Comparison of ENCODE assay signal across 20 mouse cellular contexts in the genomic region with DNA sequence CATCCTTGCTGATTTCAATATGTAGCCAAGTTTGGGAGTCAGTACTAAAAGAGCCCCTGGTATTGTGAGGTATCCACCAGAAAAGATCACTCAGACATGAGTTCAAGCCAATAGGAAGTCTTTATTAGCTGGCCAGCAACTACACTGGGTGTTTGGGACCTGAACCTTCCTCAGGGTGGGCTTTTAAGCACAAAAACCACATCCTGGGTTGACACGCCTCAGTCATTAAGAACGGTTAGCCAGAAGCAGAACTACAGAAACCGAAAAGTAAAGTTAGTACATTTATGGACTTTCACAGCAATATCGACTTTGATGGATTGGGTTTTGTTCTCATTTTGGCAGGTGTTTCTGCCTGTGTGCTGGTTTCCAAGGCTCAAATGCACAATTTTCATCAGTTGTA.
"Had no signal": no experiment of that assay in that cellular context is flagged by ENCODE, and none has a peak within 500 bp of the region (broad histone marks: within the 10 kb centered on the region; RNA-seq: fewer than 3 reads in every experiment).

No protein-coding gene starts in this region.

- H3K4me1 ChIP-seq: lung, embryonic 15.5 days; neural tube, embryonic 12.5 days; neural tube, embryonic 15.5 days had no signal

- H3K27ac ChIP-seq: kidney, postnatal 0 days; left cerebral cortex, adult 2 months; liver, embryonic 14.5 days; lung, embryonic 15.5 days; macrophage; neural tube, embryonic 12.5 days; neural tube, embryonic 15.5 days; stomach, postnatal 0 days had no signal

- DNase-seq: kidney, adult 18-20 months; kidney, postnatal 25 days; layer of hippocampus, postnatal 36 days; lung, adult 18-20 months; lung, postnatal 14 days; midbrain, embryonic 14.5 days; retina, postnatal 1 day; right cerebral cortex, postnatal 25 days; thymus, adult 2 months; thymus, postnatal 25 days had no signal

- H3K36me3 ChIP-seq: lung, embryonic 15.5 days; neural tube, embryonic 12.5 days; neural tube, embryonic 15.5 days had no signal

- H3K4me3 ChIP-seq: left cerebral cortex, adult 2 months; lung, embryonic 15.5 days; neural tube, embryonic 12.5 days; neural tube, embryonic 15.5 days had no signal

- ATAC-seq: inflammation-experienced regulatory T-cells, adult 6 months; intestine, embryonic 16.5 days had no signal

- H3K27me3 ChIP-seq: lung, embryonic 15.5 days; neural tube, embryonic 12.5 days; neural tube, embryonic 15.5 days had no signal
